Mouse (Mus musculus) Patski (cell line): ENCODE results near the gene Zfp473. TPM values are rescaled to one million over a fixed set of nuclear protein-coding genes. Genes with fewer than 3 reads are reported as not detected.
A peak's percentile ranks its signal among the peaks of the same experiment; 100 is the strongest.

Experiments used
- ATAC-seq: fragments of 100-300 bp; one replicate; pipeline ENCODE4 v1.8.0; 2021
- CTCF ChIA-PET: fragments of 350-600 bp; sonication (Branson Sonifier 250); formaldehyde crosslinking; loops from one replicate; lab custom pipeline; 2022; ENCODE audit warnings: inconsistent platforms; lab: Charles Lee
- POLR2A ChIA-PET: fragments of 350-600 bp; sonication (Branson Sonifier 250); formaldehyde crosslinking; loops from one replicate; lab custom pipeline; 2022; ENCODE audit warnings: antibody characterized with exemption, inconsistent platforms; lab: Charles Lee
- DNase-seq: peaks from one replicate; pipeline ENCODE4 v3.0.0-alpha.2; 2011; ENCODE audit warnings: low read depth, low spot score
- H3K27me3 ChIP-seq: fragments of 371-371 bp; one replicate; pipeline ENCODE4 v1.5.1; 2021
- CTCF ChIP-seq: fragments of 100-300 bp; IDR thresholded peaks from one replicate; pipeline ENCODE4 v1.5.1; 2021
- in situ Hi-C: fragments of 300-500 bp; cut with MboI; formaldehyde crosslinking; loops from 3 replicates; pipeline ENCODE4 v1.11.1; 2018; ENCODE audit warnings: low pct_unique_long_range_greater_than_20kb, mixed read lengths
- polyA plus RNA-seq: library from polyadenylated mRNA; unstranded; gene quantifications from one replicate; pipeline ENCODE4 v1.2.3, GENCODE M21; 2021

The Zfp473 gene
- polyA plus RNA-seq, 1 experiment from 2014 or later, result 1.8 TPM

GRCm38 (mm10) chr7:44701921-44702320 lies 48.9 kb downstream of the Zfp473 start:
- ChIA-PET CTCF (interaction anchor here (0.8 to 2.8 kb wide), 6 partner anchors 12 to 78 kb away, joined by 3 to 8 read pairs (median 4); no protein-coding TSS in a partner anchor), POLR2A (no interaction called here)
- no peaks in the 10 kb centered on the region for H3K27me3 ChIP-seq
- in situ Hi-C loops, result loop anchor here (25.0 kb wide), 1 partner anchor 260 kb away; the partner anchor contains the start of gene Cpt1c
- no peak for ATAC-seq
- no peak for DNase-seq
- peak; percentile 68 for TF ChIP-seq CTCF

DNA sequence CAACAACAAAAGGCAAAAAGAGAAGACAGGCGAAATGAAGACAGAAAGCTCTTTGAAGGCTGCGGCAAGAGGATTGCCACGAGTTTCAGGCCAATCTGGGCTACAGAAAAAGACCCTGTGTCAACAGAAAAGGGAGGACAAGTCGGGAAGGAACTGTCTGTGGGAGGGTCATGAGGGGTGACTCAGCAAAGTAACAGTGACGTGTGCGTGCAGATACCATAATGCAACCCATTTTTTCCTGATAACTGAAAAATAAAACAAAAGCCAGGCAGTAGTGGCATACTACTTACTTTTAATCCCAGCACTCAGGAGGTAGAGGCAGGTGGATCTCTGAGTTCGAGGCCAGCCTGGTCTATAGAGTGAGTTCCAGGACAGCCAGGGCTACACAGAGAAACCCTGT lies 52.9 kb downstream of the Zfp473 start:
- DNase-seq (no peak), ATAC-seq (no peak)
- ChIA-PET CTCF (interaction anchor here (1.3 kb wide), 1 partner anchor 9 kb away, joined by 4 read pairs; no protein-coding TSS in a partner anchor), POLR2A (no interaction called here)
- no peaks in the 10 kb centered on the region for H3K27me3 ChIP-seq
- in situ Hi-C loops, result no loop called here
- TF ChIP-seq CTCF, result no peak

DNA sequence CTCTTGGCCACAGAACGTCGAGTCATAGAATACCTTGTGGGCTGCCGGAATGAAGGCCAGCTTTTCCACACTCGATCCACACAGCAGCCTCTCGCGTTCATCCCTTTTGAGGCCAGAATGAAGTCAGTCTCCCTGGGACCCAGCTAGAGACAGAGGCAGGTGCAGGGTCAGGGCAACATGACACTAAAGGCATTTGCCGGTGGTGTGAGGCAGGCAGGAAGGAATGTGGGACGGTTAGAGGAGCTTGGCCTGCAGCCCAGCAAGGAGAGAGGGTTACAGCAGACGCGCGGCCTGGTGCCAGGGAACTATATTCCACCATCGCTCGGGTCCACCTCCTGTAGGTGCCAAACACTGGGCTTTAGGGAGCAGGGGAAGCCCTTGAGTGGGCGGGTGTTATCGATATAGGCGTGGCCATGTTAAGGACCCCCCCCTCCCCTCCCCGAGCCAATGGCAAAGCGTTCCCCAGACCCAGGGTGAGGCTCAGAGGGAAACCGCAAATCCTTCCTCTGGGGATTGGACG lies 53.6 kb downstream of the Zfp473 start:
- DNase-seq (peak; percentile 70), ATAC-seq (peak; percentile 94)
- TF ChIP-seq CTCF, result no peak
- ChIA-PET CTCF (interaction anchor here (1.3 to 1.5 kb wide), 2 partner anchors 8 to 10 kb away, joined by 4 to 5 read pairs; no protein-coding TSS in a partner anchor), POLR2A (no interaction called here)
- in situ Hi-C loops, result no loop called here
- H3K27me3 ChIP-seq, result no peaks in the 10 kb centered on the region

GRCm38 (mm10) chr7:44695223-44695622 lies 55.6 kb downstream of the Zfp473 start:
- TF ChIP-seq CTCF, result no peak
- no peak for DNase-seq
- no peak for ATAC-seq
- POLR2A ChIA-PET, result no interaction called here
- CTCF ChIA-PET, result interaction anchor here (1.4 kb wide), 1 partner anchor 10 kb away, joined by 3 read pairs; no protein-coding TSS in a partner anchor
- H3K27me3 ChIP-seq, result no peaks in the 10 kb centered on the region
- in situ Hi-C loops, result no loop called here

DNA sequence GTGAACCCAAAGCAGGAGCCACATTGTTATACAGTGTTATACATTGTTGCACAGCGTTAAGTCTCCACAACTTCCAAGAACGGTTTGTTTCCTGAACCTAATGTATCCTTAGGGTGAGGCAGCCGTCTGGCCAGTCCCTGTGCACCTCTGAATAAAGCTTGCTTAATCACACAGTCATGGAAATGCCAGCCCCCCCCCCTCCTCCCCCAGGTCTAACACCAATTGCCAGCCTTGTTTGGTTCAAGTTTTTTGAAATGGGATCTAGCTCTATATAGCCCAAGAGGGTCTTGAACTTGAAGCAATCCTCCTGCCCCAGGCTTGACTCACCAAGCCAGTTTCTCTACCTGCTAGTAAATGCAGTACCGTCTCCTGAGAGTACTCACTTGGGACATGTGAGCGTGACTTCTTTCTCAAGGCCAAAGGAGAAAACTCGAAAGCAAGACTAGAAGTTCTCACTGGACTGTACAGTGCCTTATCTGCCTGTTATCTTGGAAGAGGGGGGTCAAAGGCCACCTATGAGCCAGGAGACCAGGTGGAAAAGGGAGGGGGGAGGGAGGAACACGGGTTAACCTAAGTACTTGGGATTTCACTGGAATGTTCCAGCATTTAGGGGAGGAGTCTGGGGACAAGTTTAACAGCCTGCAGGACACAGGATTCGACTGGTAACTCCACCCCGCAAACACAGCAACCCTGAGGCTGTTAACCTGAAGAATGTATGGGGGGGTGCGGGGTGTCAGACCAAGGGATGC lies 57.2 kb downstream of the Zfp473 start:
- POLR2A ChIA-PET, result no interaction called here
- ATAC-seq (no peak), DNase-seq (no peak)
- CTCF ChIA-PET, result interaction anchor here (0.7 kb wide), 1 partner anchor 51 kb away, joined by 3 read pairs; no protein-coding TSS in a partner anchor
- no peak for TF ChIP-seq CTCF
- in situ Hi-C loops, result no loop called here
- H3K27me3 ChIP-seq, result no peaks in the 10 kb centered on the region

- no peaks in the 10 kb centered on the region for H3K27me3 ChIP-seq
- DNase-seq (no peak), ATAC-seq (no peak)
- ChIA-PET CTCF (interaction anchor here (1.2 kb wide), 1 partner anchor 12 kb away, joined by 6 read pairs; no protein-coding TSS in a partner anchor), POLR2A (no interaction called here)
- in situ Hi-C loops, result no loop called here
- no peak for TF ChIP-seq CTCF
Measured at GRCm38 (mm10) chr7:44689331-44689730, 61.5 kb downstream of the Zfp473 start.

DNA sequence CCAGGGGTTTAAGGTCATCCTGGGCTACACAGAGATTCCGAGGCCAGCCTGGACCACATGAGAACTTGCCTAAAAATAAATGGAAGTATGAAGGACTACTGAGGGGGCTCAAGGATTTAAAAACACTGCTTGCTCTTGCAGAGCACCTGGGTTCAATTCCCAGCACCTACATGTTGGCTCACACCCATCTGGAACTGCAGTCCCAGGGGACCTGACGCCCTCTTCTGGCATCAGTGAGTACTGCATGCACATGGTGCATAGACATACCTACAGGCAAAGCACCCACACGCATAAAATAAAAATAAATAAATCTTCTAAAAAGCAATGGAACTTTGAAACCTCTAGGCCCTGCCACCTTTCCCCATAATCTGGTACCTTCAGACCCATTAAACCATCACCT lies 62.0 kb downstream of the Zfp473 start:
- POLR2A ChIA-PET, result no interaction called here
- CTCF ChIA-PET, result no interaction called here
- no peak for ATAC-seq
- no peaks in the 10 kb centered on the region for H3K27me3 ChIP-seq
- TF ChIP-seq CTCF, result no peak
- in situ Hi-C loops, result no loop called here
- no peak for DNase-seq

GRCm38 (mm10) chr7:44685531-44686402 lies 65.1 kb downstream of the Zfp473 start:
- ATAC-seq (no peak), DNase-seq (no peak)
- H3K27me3 ChIP-seq, result no peaks in the 10 kb centered on the region
- no peak for TF ChIP-seq CTCF
- ChIA-PET POLR2A (no interaction called here), CTCF (interaction anchor here (1.0 kb wide), 1 partner anchor 9 kb away, joined by 3 read pairs; no protein-coding TSS in a partner anchor)
- in situ Hi-C loops, result no loop called here

- POLR2A ChIA-PET, result no interaction called here
- TF ChIP-seq CTCF, result no peak
- ATAC-seq (no peak), DNase-seq (no peak)
- CTCF ChIA-PET, result no interaction called here
- in situ Hi-C loops, result no loop called here
- H3K27me3 ChIP-seq, result no peaks in the 10 kb centered on the region
Measured at GRCm38 (mm10) chr7:44683656-44684055, 67.2 kb downstream of the Zfp473 start.

Other genes starting within 250 kb of the Zfp473 start
- 0.08 TPM for gene Mybpc2, start 226.4 kb downstream of the Zfp473 start, polyA plus RNA-seq
- 0.14 TPM for gene Spib, start 219.0 kb downstream of the Zfp473 start, polyA plus RNA-seq
- gene Pold1, start 202.2 kb downstream of the Zfp473 start, polyA plus RNA-seq, result 30.9 TPM
- gene Nr1h2, start 197.1 kb downstream of the Zfp473 start, polyA plus RNA-seq, result 113 TPM
- 2.7 TPM for gene Napsa, start 178.7 kb downstream of the Zfp473 start, polyA plus RNA-seq
- 0.18 TPM for gene Kcnc3, start 160.4 kb downstream of the Zfp473 start, polyA plus RNA-seq
- 0.31 TPM for gene Myh14, start 80.2 kb downstream of the Zfp473 start, polyA plus RNA-seq
- gene Izumo2, start 42.3 kb downstream of the Zfp473 start, polyA plus RNA-seq, result not detected
- 51.5 TPM for gene Vrk3, start 2.6 kb downstream of the Zfp473 start, polyA plus RNA-seq
- gene Nup62, start 65.0 kb upstream of the Zfp473 start, polyA plus RNA-seq, result 48.7 TPM
- gene Il4i1, start 65.3 kb upstream of the Zfp473 start, polyA plus RNA-seq, result 2.2 TPM
- 76.6 TPM for gene Atf5, start 65.6 kb upstream of the Zfp473 start, polyA plus RNA-seq
- 99.9 TPM for gene Akt1s1, start 97.9 kb upstream of the Zfp473 start, polyA plus RNA-seq
- 59.1 TPM for gene Tbc1d17, start 98.0 kb upstream of the Zfp473 start, polyA plus RNA-seq
- gene Pnkp, start 106.1 kb upstream of the Zfp473 start, polyA plus RNA-seq, result 43.2 TPM
- 308 TPM for gene Ptov1, start 118.7 kb upstream of the Zfp473 start, polyA plus RNA-seq
- 96.8 TPM for gene Med25, start 141.7 kb upstream of the Zfp473 start, polyA plus RNA-seq
- gene Fuz, start 145.0 kb upstream of the Zfp473 start, polyA plus RNA-seq, result 16.9 TPM
- gene Ap2a1, start 178.4 kb upstream of the Zfp473 start, polyA plus RNA-seq, result 104 TPM
- 0.06 TPM for gene Tsks, start 192.2 kb upstream of the Zfp473 start, polyA plus RNA-seq
- 22.1 TPM for gene Cpt1c, start 223.8 kb upstream of the Zfp473 start, polyA plus RNA-seq
- gene Prmt1, start 235.5 kb upstream of the Zfp473 start, polyA plus RNA-seq, result 514 TPM
- gene Irf3, start 246.6 kb upstream of the Zfp473 start, polyA plus RNA-seq, result 108 TPM
- gene Bcl2l12, start 247.7 kb upstream of the Zfp473 start, polyA plus RNA-seq, result 19.9 TPM